Mouse (Mus musculus): ENCODE data around the gene Zfp458. TPM values are rescaled to one million over a fixed set of nuclear protein-coding genes. Genes with fewer than 3 reads are reported as not detected.
"Not testable (repeated sequence)": the region's sequence is repeated elsewhere in the genome, so short reads cannot be mapped to it uniquely, and the experiment has no call there.

Zfp458 gene
- polyA plus RNA-seq (2014; fragmentation: Nextera tagmentation; extraction: Ambion mirVana) = 4.4 and 6.5 TPM in 2 replicates

DNA sequence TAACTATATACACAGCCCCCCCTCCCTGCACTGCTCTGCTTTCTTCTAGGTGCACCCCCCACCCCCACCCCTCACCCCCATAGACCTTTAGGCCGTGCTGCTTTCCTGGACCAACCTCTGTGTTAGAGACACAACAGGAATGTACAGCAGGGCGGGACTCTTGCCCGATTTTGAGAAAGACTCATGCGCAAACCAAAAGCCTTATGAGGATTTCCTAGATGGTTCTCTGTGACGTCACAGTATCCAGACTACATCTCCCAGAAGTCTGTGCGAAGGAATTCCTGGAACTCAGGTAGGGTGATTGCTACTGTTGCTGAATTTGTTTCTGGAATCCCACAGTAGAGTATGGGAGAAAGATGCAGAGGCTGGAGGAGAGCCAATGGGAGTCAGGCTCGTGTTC is at the start of gene Zfp458:
Gene Zfp458, minus strand, starts transcription at position 153 of the 400 bp plus-strand sequence.
- Histone ChIP-seq H3K36me3 (ENCODE audit: control insufficient read depth, insufficient read depth, low read length) (no peaks in the 10 kb centered on the region), H3K4me2 (ENCODE audit: low read length) (no peak within 1 kb of the TSS), H3K4me3 (ENCODE audit: low read depth, low read length) (no peak within 1 kb of the TSS), H3K9ac (ENCODE audit: low read length) (no peak within 1 kb of the TSS), H3K27ac (ENCODE audit: low read depth, low read length) (no peak within 1 kb of the TSS), H3K9me3 (replicated peaks; ENCODE audit: control insufficient read depth, low read length) (no peaks in the 10 kb centered on the region), H3K27me3 (replicated peaks; ENCODE audit: control insufficient read depth, insufficient read depth, low read length) (no peaks in the 10 kb centered on the region), H3K4me1 (ENCODE audit: control insufficient read depth, insufficient read depth, low read length) (no peaks in the 10 kb centered on the region)
- 48% methylated on average over 7 of the region's 7 CpGs for WGBS
- ATAC-seq (peak; percentile 40; the same call in 1 of the 2 replicates), DNase-seq (ENCODE audit: low spot score) (peak; percentile 37)

DNA sequence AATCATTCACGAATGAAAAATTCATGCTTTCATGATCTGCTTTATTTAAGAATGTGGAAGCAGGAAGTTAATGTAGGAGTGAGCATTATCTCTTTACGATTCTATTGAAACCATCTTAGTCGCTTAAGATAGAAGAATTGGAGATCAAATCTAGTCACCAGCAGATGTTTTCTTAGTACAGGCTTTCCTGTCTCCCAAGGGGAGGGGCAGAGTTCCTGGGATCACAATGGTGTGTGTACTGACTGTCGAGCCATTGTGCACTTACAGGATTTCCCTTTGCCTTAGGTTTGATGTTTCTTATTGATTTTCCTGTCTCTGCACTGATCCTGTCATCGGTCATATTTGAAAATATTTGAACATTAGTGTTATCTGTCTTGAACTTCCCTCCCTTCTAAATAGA is 28.5 kb upstream of the Zfp458 start:
- Histone ChIP-seq H3K9ac (ENCODE audit: low read length) (peak overlapping the region; percentile 55), H3K27me3 (replicated peaks; ENCODE audit: control insufficient read depth, insufficient read depth, low read length) (no peaks in the 10 kb centered on the region), H3K4me3 (ENCODE audit: low read depth, low read length) (peak overlapping the region; percentile 65), H3K4me1 (ENCODE audit: control insufficient read depth, insufficient read depth, low read length) (peaks cover 2% of the 10 kb centered on the region; the same call in 1 of the 2 replicates), H3K4me2 (ENCODE audit: low read length) (peak overlapping the region; percentile 63), H3K27ac (ENCODE audit: low read depth, low read length) (no peak overlapping the region), H3K9me3 (replicated peaks; ENCODE audit: control insufficient read depth, low read length) (no peaks in the 10 kb centered on the region), H3K36me3 (ENCODE audit: control insufficient read depth, insufficient read depth, low read length) (no peaks in the 10 kb centered on the region)
- WGBS = 33% methylated on average over 5 of the region's 5 CpGs
- ATAC-seq = peak; percentile 66
- peak; percentile 11 for DNase-seq (ENCODE audit: low spot score)

DNA sequence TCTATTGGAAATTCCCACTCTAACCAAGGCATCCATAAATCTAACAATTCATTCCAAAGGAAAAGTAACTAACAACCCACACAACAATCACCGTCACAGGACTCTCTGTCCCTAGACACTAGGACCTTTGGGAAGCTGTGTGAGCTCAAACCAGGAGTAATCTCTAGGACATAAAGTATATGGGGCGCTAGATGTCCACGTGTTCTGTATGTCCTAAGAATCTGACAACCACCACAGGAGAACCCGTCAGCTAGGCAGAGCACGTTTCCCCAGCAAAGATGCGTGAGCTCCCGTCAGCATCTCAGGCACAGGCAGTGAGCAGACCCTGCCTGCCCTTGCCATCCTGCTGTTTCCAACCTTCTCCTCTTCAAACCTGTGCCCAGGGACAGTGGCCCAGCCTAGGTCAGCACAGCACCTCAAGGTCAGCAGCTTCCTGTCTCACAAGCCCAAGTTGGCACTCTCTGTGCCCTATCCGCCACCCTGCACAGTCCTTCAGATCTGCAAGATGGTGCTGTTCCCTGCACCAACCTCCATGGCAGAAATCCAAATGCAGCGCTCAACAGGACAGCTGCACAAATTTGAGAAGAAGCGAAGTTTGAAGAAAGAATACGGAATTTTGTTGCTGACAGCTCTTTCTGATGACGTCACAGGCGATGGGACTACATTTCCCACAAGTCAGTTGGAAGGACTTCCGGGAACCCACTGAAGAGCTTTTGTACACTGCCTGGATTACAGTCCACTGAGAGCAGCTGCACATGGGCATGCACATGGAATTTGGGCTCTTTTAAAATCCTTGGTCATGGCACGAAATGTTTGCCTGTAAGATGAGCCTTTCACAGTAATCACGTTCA is 27.8 kb upstream of the Zfp458 start, which contains the start of gene Zfp457:
Gene Zfp457, minus strand, starts transcription at position 664 of the 851 bp plus-strand sequence.
- peak within 1 kb of the TSS; percentile 77 for H3K9ac ChIP-seq (ENCODE audit: low read length)
- WGBS = 13% methylated on average over 16 of the region's 16 CpGs
- peaks cover 2% of the 10 kb centered on the region; the same call in 1 of the 2 replicates for H3K4me1 ChIP-seq (ENCODE audit: control insufficient read depth, insufficient read depth, low read length)
- H3K27me3 ChIP-seq (replicated peaks; ENCODE audit: control insufficient read depth, insufficient read depth, low read length) = no peaks in the 10 kb centered on the region
- ATAC-seq = peak; percentile 100
- H3K9me3 ChIP-seq (replicated peaks; ENCODE audit: control insufficient read depth, low read length) = no peaks in the 10 kb centered on the region
- H3K36me3 ChIP-seq (ENCODE audit: control insufficient read depth, insufficient read depth, low read length) = no peaks in the 10 kb centered on the region
- peak within 1 kb of the TSS; percentile 63 for H3K4me2 ChIP-seq (ENCODE audit: low read length)
- peak within 1 kb of the TSS; percentile 65 for H3K4me3 ChIP-seq (ENCODE audit: low read depth, low read length)
- H3K27ac ChIP-seq (ENCODE audit: low read depth, low read length) = no peak within 1 kb of the TSS
- DNase-seq (ENCODE audit: low spot score) = peak; percentile 98

DNA sequence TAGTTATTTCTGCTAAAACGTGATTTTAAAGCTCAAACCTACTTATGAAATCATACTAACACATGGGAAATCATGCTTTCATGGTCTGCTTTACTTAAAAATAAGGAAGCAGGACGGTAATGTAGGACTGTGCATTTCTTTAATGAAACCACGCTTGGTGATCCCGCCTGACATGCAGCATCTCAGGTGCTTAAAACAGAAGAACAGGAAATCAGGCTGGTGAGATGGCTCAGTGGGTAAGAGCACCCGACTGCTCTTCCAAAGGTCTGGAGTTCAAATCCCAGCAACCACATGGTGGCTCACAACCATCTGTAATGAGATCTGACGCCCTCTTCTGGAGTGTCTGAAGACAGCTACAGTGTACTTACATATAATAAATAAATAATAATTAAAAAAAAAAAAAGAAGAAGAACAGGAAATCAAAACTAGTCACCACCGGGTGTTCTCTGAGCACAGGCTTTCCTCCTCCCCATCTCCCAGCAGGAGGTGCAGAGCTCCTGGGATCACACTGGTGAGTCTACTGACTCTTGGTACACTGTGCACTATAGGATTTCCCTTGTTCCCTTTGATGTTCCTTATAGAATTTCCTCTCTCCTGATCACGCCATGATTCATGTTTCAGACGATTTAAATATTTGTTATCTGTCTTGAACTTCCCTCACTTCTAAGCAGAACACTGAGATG is 8.7 kb downstream of the Zfp458 start:
- H3K4me3 ChIP-seq (ENCODE audit: low read depth, low read length) = peak overlapping the region; percentile 62
- WGBS = 55% methylated on average over 8 of the region's 9 CpGs
- H3K4me2 ChIP-seq (ENCODE audit: low read length) = peak overlapping the region; percentile 70
- peak; percentile 45 for ATAC-seq
- not testable (repeated sequence) for H3K27me3 ChIP-seq (replicated peaks; ENCODE audit: control insufficient read depth, insufficient read depth, low read length); H3K9me3 ChIP-seq (replicated peaks; ENCODE audit: control insufficient read depth, low read length); H3K36me3 ChIP-seq (ENCODE audit: control insufficient read depth, insufficient read depth, low read length); H3K4me1 ChIP-seq (ENCODE audit: control insufficient read depth, insufficient read depth, low read length); DNase-seq (ENCODE audit: low spot score); H3K27ac ChIP-seq (ENCODE audit: low read depth, low read length)
- H3K9ac ChIP-seq (ENCODE audit: low read length) = peak overlapping the region; percentile 68

DNA sequence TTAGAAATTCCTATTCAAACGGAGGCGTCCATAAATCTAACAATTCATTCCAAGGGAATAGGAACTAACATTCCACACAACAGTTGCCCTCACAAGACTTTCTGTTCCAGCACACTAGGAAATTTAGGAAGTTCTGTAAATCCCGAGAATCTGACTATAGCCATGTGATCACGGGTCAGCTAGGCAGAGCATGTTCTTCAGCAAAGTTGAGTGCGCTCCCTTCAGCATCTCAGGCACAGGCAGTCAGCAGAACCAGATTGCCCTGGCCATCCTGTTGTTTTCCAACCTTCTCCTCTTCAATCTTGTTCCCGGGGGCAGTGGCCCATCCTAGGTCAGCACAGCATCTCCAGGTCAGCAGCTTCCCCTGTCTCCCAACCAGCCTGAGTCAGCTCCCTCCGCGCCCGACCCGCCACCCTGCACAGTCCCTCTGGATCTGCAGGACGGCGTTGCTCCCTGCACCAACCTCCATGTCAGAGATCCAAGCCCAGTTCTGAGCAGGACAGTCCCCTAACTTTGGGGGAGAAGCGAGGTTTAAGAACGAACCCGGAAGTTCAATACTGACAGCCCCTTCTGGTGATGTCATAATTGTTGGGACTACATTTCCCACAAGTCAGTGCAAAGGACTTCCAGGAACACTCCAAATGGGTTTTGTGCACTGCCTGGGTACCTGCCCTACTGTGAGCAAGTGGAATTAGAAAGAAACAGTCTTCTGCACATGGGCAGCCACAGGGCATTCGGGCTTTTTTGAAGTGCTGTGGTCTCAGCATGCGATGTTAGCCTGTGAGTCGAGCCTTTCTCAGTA is 9.5 kb downstream of the Zfp458 start:
- H3K27ac ChIP-seq (ENCODE audit: low read depth, low read length) = no peak overlapping the region
- H3K9ac ChIP-seq (ENCODE audit: low read length) = peak overlapping the region; percentile 68
- H3K27me3 ChIP-seq (replicated peaks; ENCODE audit: control insufficient read depth, insufficient read depth, low read length) = no peaks in the 10 kb centered on the region
- DNase-seq (ENCODE audit: low spot score) (peak; percentile 95), ATAC-seq (peak; percentile 99)
- H3K9me3 ChIP-seq (replicated peaks; ENCODE audit: control insufficient read depth, low read length) = peaks cover 8% of the 10 kb centered on the region; the same call in 1 of the 2 replicates
- peak overlapping the region; percentile 70 for H3K4me2 ChIP-seq (ENCODE audit: low read length)
- H3K4me3 ChIP-seq (ENCODE audit: low read depth, low read length) = peak overlapping the region; percentile 62
- WGBS = 8% methylated on average over 18 of the region's 18 CpGs
- H3K36me3 ChIP-seq (ENCODE audit: control insufficient read depth, insufficient read depth, low read length) = no peaks in the 10 kb centered on the region
- no peaks in the 10 kb centered on the region for H3K4me1 ChIP-seq (ENCODE audit: control insufficient read depth, insufficient read depth, low read length)

DNA sequence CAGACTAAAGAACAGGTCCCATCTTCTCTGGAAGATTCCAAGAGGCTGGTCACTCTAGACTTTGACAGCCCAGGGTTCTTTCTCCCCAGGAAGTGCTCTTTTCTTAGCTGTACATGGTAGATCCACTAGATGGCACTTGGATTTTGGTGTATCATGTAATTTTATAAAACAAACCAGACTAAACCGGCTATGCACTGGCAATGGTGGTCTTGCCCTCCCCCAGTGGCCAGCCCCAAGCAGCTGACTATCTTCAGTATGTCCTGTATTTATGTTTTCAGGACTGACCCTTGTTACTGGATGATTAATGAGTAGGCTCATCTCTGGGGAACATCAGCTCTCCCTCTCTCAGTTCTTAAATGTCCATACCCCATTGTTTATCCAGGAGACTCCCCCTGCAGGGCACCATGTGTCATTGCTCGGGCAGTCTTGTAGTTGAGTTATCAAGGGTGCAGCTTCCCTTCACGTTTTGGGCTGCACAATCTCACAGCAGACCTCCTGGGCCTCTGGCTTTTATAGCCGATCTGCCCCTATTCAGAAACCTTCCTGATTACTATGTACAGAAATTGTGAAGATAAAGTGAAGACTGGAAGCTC is 64.2 kb downstream of the Zfp458 start:
- Histone ChIP-seq H3K9ac (ENCODE audit: low read length) (no peak overlapping the region), H3K9me3 (replicated peaks; ENCODE audit: control insufficient read depth, low read length) (no peaks in the 10 kb centered on the region), H3K36me3 (ENCODE audit: control insufficient read depth, insufficient read depth, low read length) (no peaks in the 10 kb centered on the region), H3K27me3 (replicated peaks; ENCODE audit: control insufficient read depth, insufficient read depth, low read length) (no peaks in the 10 kb centered on the region), H3K27ac (ENCODE audit: low read depth, low read length) (no peak overlapping the region), H3K4me3 (ENCODE audit: low read depth, low read length) (no peak overlapping the region), H3K4me2 (ENCODE audit: low read length) (no peak overlapping the region), H3K4me1 (ENCODE audit: control insufficient read depth, insufficient read depth, low read length) (no peaks in the 10 kb centered on the region)
- no peak for DNase-seq (ENCODE audit: low spot score)
- 57% methylated on average over 4 of the region's 4 CpGs for WGBS
- ATAC-seq = no peak

Other genes with a start within 250 kb of the Zfp458 start
- 9.6 and 10.1 TPM in 2 replicates for gene Zfp712, start 217.3 kb downstream of the Zfp458 start, polyA plus RNA-seq (2014; fragmentation: Nextera tagmentation; extraction: Ambion mirVana)
- gene Zfp708, start 180.5 kb downstream of the Zfp458 start, polyA plus RNA-seq (2014; fragmentation: Nextera tagmentation; extraction: Ambion mirVana) = 13.7 and 14.2 TPM in 2 replicates
- gene Gm28557, start 169.9 kb downstream of the Zfp458 start, polyA plus RNA-seq (2014; fragmentation: Nextera tagmentation; extraction: Ambion mirVana) = 1.6 and 2.2 TPM in 2 replicates
- gene Rslcan18, start 162.2 kb downstream of the Zfp458 start, polyA plus RNA-seq (2014; fragmentation: Nextera tagmentation; extraction: Ambion mirVana) = not detected in 2 replicates
- gene Zfp759, start 156.8 kb downstream of the Zfp458 start, polyA plus RNA-seq (2014; fragmentation: Nextera tagmentation; extraction: Ambion mirVana) = 3.9 and 4.8 TPM in 2 replicates
- gene Rsl1, start 105.3 kb downstream of the Zfp458 start, polyA plus RNA-seq (2014; fragmentation: Nextera tagmentation; extraction: Ambion mirVana) = 6.1 and 6.7 TPM in 2 replicates
- gene Zfp455, start 84.0 kb downstream of the Zfp458 start, polyA plus RNA-seq (2014; fragmentation: Nextera tagmentation; extraction: Ambion mirVana) = 1.1 and 2.7 TPM in 2 replicates
- gene Zfp457, start 28.0 kb upstream of the Zfp458 start, polyA plus RNA-seq (2014; fragmentation: Nextera tagmentation; extraction: Ambion mirVana) = 0.34 and 1.1 TPM in 2 replicates
- 2.0 and 2.1 TPM in 2 replicates for gene Zfp595, start 54.1 kb upstream of the Zfp458 start, polyA plus RNA-seq (2014; fragmentation: Nextera tagmentation; extraction: Ambion mirVana)
- 0.67 TPM in 1 of 2 replicates, not detected in the other for gene Gm28044, start 82.1 kb upstream of the Zfp458 start, polyA plus RNA-seq (2014; fragmentation: Nextera tagmentation; extraction: Ambion mirVana)
- gene Zfp953, start 82.1 kb upstream of the Zfp458 start, polyA plus RNA-seq (2014; fragmentation: Nextera tagmentation; extraction: Ambion mirVana) = 0.88 TPM in 2 replicates
- gene Gm28041, start 97.3 kb upstream of the Zfp458 start, polyA plus RNA-seq (2014; fragmentation: Nextera tagmentation; extraction: Ambion mirVana) = not detected in 2 replicates
- gene Zfp456, start 97.3 kb upstream of the Zfp458 start, polyA plus RNA-seq (2014; fragmentation: Nextera tagmentation; extraction: Ambion mirVana) = 0.61 and 1.1 TPM in 2 replicates
- gene Zfp429, start 121.4 kb upstream of the Zfp458 start, polyA plus RNA-seq (2014; fragmentation: Nextera tagmentation; extraction: Ambion mirVana) = 3.3 and 4.6 TPM in 2 replicates
- gene Zfp459, start 143.0 kb upstream of the Zfp458 start, polyA plus RNA-seq (2014; fragmentation: Nextera tagmentation; extraction: Ambion mirVana) = 0.34 and 0.72 TPM in 2 replicates
- gene Zfp874a, start 173.2 kb upstream of the Zfp458 start, polyA plus RNA-seq (2014; fragmentation: Nextera tagmentation; extraction: Ambion mirVana) = 7.6 and 9.6 TPM in 2 replicates
- gene Zfp874b, start 205.8 kb upstream of the Zfp458 start, polyA plus RNA-seq (2014; fragmentation: Nextera tagmentation; extraction: Ambion mirVana) = 3.4 and 3.8 TPM in 2 replicates
- gene Zfp58, start 222.1 kb upstream of the Zfp458 start, polyA plus RNA-seq (2014; fragmentation: Nextera tagmentation; extraction: Ambion mirVana) = 12.2 and 14.8 TPM in 2 replicates
- gene Gm26965, start 247.7 kb upstream of the Zfp458 start, polyA plus RNA-seq (2014; fragmentation: Nextera tagmentation; extraction: Ambion mirVana) = 0.33 TPM in 1 of 2 replicates, not detected in the other
- 46.7 and 48.8 TPM in 2 replicates for gene Zfp87, start 247.7 kb upstream of the Zfp458 start, polyA plus RNA-seq (2014; fragmentation: Nextera tagmentation; extraction: Ambion mirVana)

All from forebrain, embryonic 14.5 days (tissue).